Mouse (Mus musculus) midbrain, embryonic 12.5 days (tissue): ENCODE measurements at regions not wholly inside any gene's neighbourhood (a gene's known extent, or its start where the extent isn't known, plus 50 kb on each side); places are given as distances from the start of the nearest gene placed in this dataset.

ENCODE experiments used
- ATAC-seq: fragments of 200-750 bp; cut with Nextera tagmentation; 2 replicates; pipeline ENCODE4 v1.8.0; 2017; ENCODE audit warnings: low read depth, moderate TSS enrichment, moderate library complexity; ENCODE audit not compliant: low FRiP score
- H3K27ac ChIP-seq: fragments of 300-500 bp; sonication (generic); replicated peaks from 2 replicates; pipeline ENCODE4 v1.5.1; 2016; ENCODE audit warnings: mild to moderate bottlenecking
- H3K27me3 ChIP-seq: fragments of 300-500 bp; sonication (generic); 2 replicates; pipeline ENCODE4 v1.6.1; 2016; ENCODE audit warnings: mild to moderate bottlenecking
- H3K36me3 ChIP-seq: fragments of 300-500 bp; sonication (generic); 2 replicates; pipeline ENCODE4 v1.6.1; 2016
- H3K4me1 ChIP-seq: fragments of 300-500 bp; sonication (generic); 2 replicates; pipeline ENCODE4 v1.6.1; 2016
- H3K4me2 ChIP-seq: fragments of 300-500 bp; sonication (generic); replicated peaks from 2 replicates; pipeline ENCODE4 v1.6.1; 2016; ENCODE audit warnings: mild to moderate bottlenecking, moderate library complexity
- H3K4me3 ChIP-seq: fragments of 300-500 bp; sonication (generic); 2 replicates; pipeline ENCODE4 v1.5.1; 2016; ENCODE audit warnings: mild to moderate bottlenecking
- H3K9ac ChIP-seq: fragments of 300-500 bp; sonication (generic); replicated peaks from 2 replicates; pipeline ENCODE4 v1.6.1; 2016; ENCODE audit warnings: mild to moderate bottlenecking, moderate library complexity
- H3K9me3 ChIP-seq: fragments of 300-500 bp; sonication (generic); 2 replicates; pipeline ENCODE4 v1.6.1; 2016; ENCODE audit warnings: mild to moderate bottlenecking
- WGBS: fragments of 180-500 bp; shearing (Covaris S2); methylation state at CpG from one replicate; pipeline ENCODE4 v1.1.7; 2016; 5-methylcytosine and 5-hydroxymethylcytosine counted together

GRCm38 (mm10) chr15:62238503-62239045 lies 1315.8 kb upstream of the A1bg start:
- Histone ChIP-seq H3K4me3 (no peak overlapping the region), H3K4me1 (no peaks in the 10 kb centered on the region), H3K9ac (no peak overlapping the region), H3K27me3 (no peaks in the 10 kb centered on the region), H3K4me2 (no peak overlapping the region), H3K9me3 (no peaks in the 10 kb centered on the region), H3K27ac (no peak overlapping the region), H3K36me3 (no peaks in the 10 kb centered on the region)
- ATAC-seq, result no peak
- 87% methylated on average over 5 of the region's 5 CpGs for WGBS

GRCm38 (mm10) chr15:62236056-62236455 lies 1313.2 kb upstream of the A1bg start:
- ATAC-seq, result no peak
- no peaks in the 10 kb centered on the region for H3K27me3 ChIP-seq
- no peak overlapping the region for H3K27ac ChIP-seq
- no peaks in the 10 kb centered on the region for H3K36me3 ChIP-seq
- H3K9ac ChIP-seq, result no peak overlapping the region
- no peaks in the 10 kb centered on the region for H3K4me1 ChIP-seq
- WGBS, result 52% methylated on average over 2 of the region's 2 CpGs
- H3K9me3 ChIP-seq, result no peaks in the 10 kb centered on the region
- no peak overlapping the region for H3K4me3 ChIP-seq
- H3K4me2 ChIP-seq, result no peak overlapping the region

- Histone ChIP-seq H3K9ac (no peak overlapping the region), H3K36me3 (no peaks in the 10 kb centered on the region)
- WGBS, result 98% methylated on average over 4 of the region's 4 CpGs
These were observed 1311.5 kb upstream of the A1bg start for GRCm38 (mm10) chr15:62234182-62234760.

GRCm38 (mm10) chr15:62233154-62233553 lies 1310.3 kb upstream of the A1bg start:
- ATAC-seq, result no peak
- WGBS, result 83% methylated on average over 8 of the region's 8 CpGs

More at GRCm38 (mm10) chr15:62234182-62234760, 1311.5 kb upstream of the A1bg start:
- Histone ChIP-seq H3K4me1 (no peaks in the 10 kb centered on the region), H3K27ac (no peak overlapping the region), H3K9me3 (no peaks in the 10 kb centered on the region), H3K4me3 (no peak overlapping the region), H3K27me3 (no peaks in the 10 kb centered on the region), H3K4me2 (no peak overlapping the region)
- ATAC-seq, result no peak

GRCm38 (mm10) chr15:62231709-62232108 lies 1308.9 kb upstream of the A1bg start:
- 82% methylated on average over 2 of the region's 2 CpGs for WGBS
- Histone ChIP-seq H3K27me3 (no peaks in the 10 kb centered on the region), H3K9ac (no peak overlapping the region), H3K27ac (no peak overlapping the region), H3K36me3 (no peaks in the 10 kb centered on the region), H3K4me2 (no peak overlapping the region), H3K4me3 (no peak overlapping the region), H3K4me1 (no peaks in the 10 kb centered on the region), H3K9me3 (no peaks in the 10 kb centered on the region)
- no peak for ATAC-seq

More at GRCm38 (mm10) chr15:62233154-62233553, 1310.3 kb upstream of the A1bg start:
- no peak overlapping the region for H3K27ac ChIP-seq
- H3K4me2 ChIP-seq, result no peak overlapping the region
- no peaks in the 10 kb centered on the region for H3K9me3 ChIP-seq
- no peaks in the 10 kb centered on the region for H3K36me3 ChIP-seq
- H3K27me3 ChIP-seq, result no peaks in the 10 kb centered on the region
- no peak overlapping the region for H3K4me3 ChIP-seq
- H3K4me1 ChIP-seq, result no peaks in the 10 kb centered on the region
- H3K9ac ChIP-seq, result no peak overlapping the region

- no peaks in the 10 kb centered on the region for H3K4me1 ChIP-seq
- no peak overlapping the region for H3K27ac ChIP-seq
- ATAC-seq, result no peak
- H3K27me3 ChIP-seq, result no peaks in the 10 kb centered on the region
- no peak overlapping the region for H3K4me3 ChIP-seq
- WGBS, result 91% methylated on average over 5 of the region's 5 CpGs
- H3K9me3 ChIP-seq, result no peaks in the 10 kb centered on the region
- H3K4me2 ChIP-seq, result no peak overlapping the region
- H3K9ac ChIP-seq, result no peak overlapping the region
- no peaks in the 10 kb centered on the region for H3K36me3 ChIP-seq
These were observed 1308.0 kb upstream of the A1bg start for GRCm38 (mm10) chr15:62230773-62231172.

- no peaks in the 10 kb centered on the region for H3K9me3 ChIP-seq
- H3K4me1 ChIP-seq, result no peaks in the 10 kb centered on the region
- 77% methylated on average over 8 of the region's 8 CpGs for WGBS
- no peak overlapping the region for H3K27ac ChIP-seq
- H3K27me3 ChIP-seq, result no peaks in the 10 kb centered on the region
- no peak overlapping the region for H3K4me2 ChIP-seq
- H3K9ac ChIP-seq, result no peak overlapping the region
- H3K4me3 ChIP-seq, result no peak overlapping the region
- H3K36me3 ChIP-seq, result no peaks in the 10 kb centered on the region
- no peak for ATAC-seq
These were observed 1306.9 kb upstream of the A1bg start for GRCm38 (mm10) chr15:62229491-62230283.

- no peak overlapping the region for H3K4me2 ChIP-seq
- no peaks in the 10 kb centered on the region for H3K9me3 ChIP-seq
- 93% methylated on average over 3 of the region's 3 CpGs for WGBS
- H3K36me3 ChIP-seq, result no peaks in the 10 kb centered on the region
- no peaks in the 10 kb centered on the region for H3K4me1 ChIP-seq
- no peaks in the 10 kb centered on the region for H3K27me3 ChIP-seq
- ATAC-seq, result no peak
- H3K4me3 ChIP-seq, result no peak overlapping the region
- no peak overlapping the region for H3K9ac ChIP-seq
- H3K27ac ChIP-seq, result no peak overlapping the region
These were observed 1306.2 kb upstream of the A1bg start for GRCm38 (mm10) chr15:62229023-62229422.

GRCm38 (mm10) chr15:62224798-62225197 lies 1302.0 kb upstream of the A1bg start:
- Histone ChIP-seq H3K4me2 (no peak overlapping the region), H3K27ac (no peak overlapping the region), H3K36me3 (no peaks in the 10 kb centered on the region), H3K27me3 (no peaks in the 10 kb centered on the region), H3K9ac (no peak overlapping the region), H3K4me3 (no peak overlapping the region), H3K4me1 (no peaks in the 10 kb centered on the region), H3K9me3 (no peaks in the 10 kb centered on the region)
- no peak for ATAC-seq

GRCm38 (mm10) chr15:62224191-62224590 lies 1301.4 kb upstream of the A1bg start:
- 90% methylated on average over 3 of the region's 3 CpGs for WGBS
- no peak overlapping the region for H3K4me3 ChIP-seq
- ATAC-seq, result no peak

GRCm38 (mm10) chr15:62223156-62223840 lies 1300.5 kb upstream of the A1bg start:
- Histone ChIP-seq H3K4me3 (no peak overlapping the region), H3K9me3 (no peaks in the 10 kb centered on the region), H3K4me2 (no peak overlapping the region), H3K27me3 (no peaks in the 10 kb centered on the region), H3K27ac (no peak overlapping the region), H3K4me1 (no peaks in the 10 kb centered on the region), H3K36me3 (no peaks in the 10 kb centered on the region), H3K9ac (no peak overlapping the region)
- 80% methylated on average over 6 of the region's 6 CpGs for WGBS
- no peak for ATAC-seq

More at GRCm38 (mm10) chr15:62224191-62224590, 1301.4 kb upstream of the A1bg start:
- no peak overlapping the region for H3K9ac ChIP-seq
- H3K27me3 ChIP-seq, result no peaks in the 10 kb centered on the region
- H3K4me1 ChIP-seq, result no peaks in the 10 kb centered on the region
- no peak overlapping the region for H3K4me2 ChIP-seq
- H3K36me3 ChIP-seq, result no peaks in the 10 kb centered on the region
- H3K9me3 ChIP-seq, result no peaks in the 10 kb centered on the region
- no peak overlapping the region for H3K27ac ChIP-seq

GRCm38 (mm10) chr15:62222731-62223130 lies 1299.9 kb upstream of the A1bg start:
- H3K9ac ChIP-seq, result no peak overlapping the region
- H3K36me3 ChIP-seq, result no peaks in the 10 kb centered on the region
- H3K9me3 ChIP-seq, result no peaks in the 10 kb centered on the region
- H3K4me1 ChIP-seq, result no peaks in the 10 kb centered on the region
- no peak overlapping the region for H3K4me2 ChIP-seq
- no peak overlapping the region for H3K4me3 ChIP-seq
- no peaks in the 10 kb centered on the region for H3K27me3 ChIP-seq
- 79% methylated on average over 5 of the region's 5 CpGs for WGBS
- no peak for ATAC-seq
- H3K27ac ChIP-seq, result no peak overlapping the region
